Mouse (Mus musculus) spleen, adult 2 months (tissue): ENCODE measurements around the gene Foxl2.

Experiments
- CTCF ChIP-seq: fragments of 200-500 bp; IDR thresholded peaks from 2 replicates; pipeline ENCODE4 v1.5.1; 2011; ENCODE audit warnings: mild to moderate bottlenecking, inconsistent platforms; ENCODE audit not compliant: insufficient read depth, insufficient read length, insufficient replicate concordance; ENCODE audit errors: extremely low read depth
- POLR2A ChIP-seq: fragments of 200-500 bp; IDR thresholded peaks from 2 replicates; pipeline ENCODE4 v1.6.1; 2011; ENCODE audit warnings: low read depth, low read length, inconsistent platforms

DNA sequence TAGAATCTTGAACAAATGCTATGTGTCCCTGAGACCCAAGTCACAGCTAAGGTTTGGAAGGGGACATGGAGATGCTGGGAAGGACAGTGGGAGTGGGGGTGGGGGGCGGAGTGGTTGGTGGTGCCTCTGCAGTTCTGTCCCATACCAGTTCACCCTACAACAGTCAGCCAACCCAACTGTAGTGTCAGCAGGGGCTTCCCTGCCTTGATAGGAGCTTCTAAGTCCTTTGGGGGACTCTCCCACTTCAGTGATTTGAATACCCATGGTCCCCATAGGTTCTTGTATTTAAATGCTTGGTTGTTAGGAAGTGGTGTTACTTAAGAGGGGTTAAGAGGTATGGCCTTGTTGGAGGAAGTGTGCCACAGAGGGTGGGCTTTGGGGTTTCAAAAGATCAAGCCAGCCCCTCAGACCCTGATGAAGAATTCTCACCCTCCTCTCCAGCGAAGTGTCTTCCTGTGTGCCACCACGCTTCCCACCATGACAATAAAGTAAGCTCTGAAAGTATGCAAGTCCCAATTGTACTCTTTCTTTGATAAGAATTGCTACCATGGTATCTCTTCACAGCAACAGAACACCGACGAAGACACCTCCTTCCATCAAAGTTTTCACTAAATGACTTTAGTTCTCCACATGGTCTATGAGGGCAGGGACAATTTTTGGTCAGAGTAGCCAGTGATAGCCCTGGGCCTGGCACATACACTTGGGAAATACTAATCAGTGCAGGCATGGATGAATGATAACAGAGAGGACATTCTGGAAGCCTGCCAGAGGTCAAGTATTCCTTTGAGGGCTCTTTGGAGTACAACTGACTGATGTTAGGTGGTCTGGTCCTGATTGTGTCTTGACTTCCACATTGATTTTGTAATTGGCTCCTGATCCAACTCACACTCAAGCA is 34.2 kb upstream of the Foxl2 start:
- TF ChIP-seq POLR2A (no peak), CTCF (no peak)
